Mouse (Mus musculus) hindbrain, embryonic 16.5 days (tissue): ENCODE data around the gene Ptafr. TPM values are rescaled to one million over a fixed set of nuclear protein-coding genes. Genes with fewer than 3 reads are reported as not detected.

Experiments used
- ATAC-seq: fragments of 200-750 bp; cut with Nextera tagmentation; 2 replicates; pipeline ENCODE4 v1.8.0; 2017; ENCODE audit warnings: moderate TSS enrichment, moderate library complexity
- H3K27ac ChIP-seq: fragments of 300-500 bp; sonication (generic); 2 replicates; pipeline ENCODE4 v1.5.1; 2014; ENCODE audit warnings: low read depth, mild to moderate bottlenecking, control low read depth, low read length, moderate library complexity
- H3K27me3 ChIP-seq: fragments of 300-500 bp; sonication (generic); replicated peaks from 2 replicates; pipeline ENCODE4 v1.6.1; 2014; ENCODE audit warnings: low read length; ENCODE audit not compliant: control insufficient read depth, insufficient read depth
- H3K36me3 ChIP-seq: fragments of 300-500 bp; sonication (generic); 2 replicates; pipeline ENCODE4 v1.6.1; 2014; ENCODE audit warnings: mild to moderate bottlenecking, low read length, moderate library complexity, mixed read lengths; ENCODE audit not compliant: control insufficient read depth, insufficient read depth
- H3K4me1 ChIP-seq: fragments of 300-500 bp; sonication (generic); 2 replicates; pipeline ENCODE4 v1.6.1; 2014; ENCODE audit warnings: low read depth, low read length; ENCODE audit not compliant: control insufficient read depth, insufficient read depth
- H3K4me2 ChIP-seq: fragments of 300-500 bp; sonication (generic); 2 replicates; pipeline ENCODE4 v1.6.1; 2014; ENCODE audit warnings: mild to moderate bottlenecking, low read length, control low read depth, moderate library complexity
- H3K4me3 ChIP-seq: fragments of 300-500 bp; sonication (generic); 2 replicates; pipeline ENCODE4 v1.5.1; 2014; ENCODE audit warnings: mild to moderate bottlenecking, low read length, control low read depth, moderate library complexity
- H3K9ac ChIP-seq: fragments of 300-500 bp; sonication (generic); 2 replicates; pipeline ENCODE4 v1.6.1; 2014; ENCODE audit warnings: low read depth, mild to moderate bottlenecking, control low read depth, low read length, moderate library complexity
- H3K9me3 ChIP-seq: fragments of 300-500 bp; sonication (generic); 2 replicates; pipeline ENCODE4 v1.6.1; 2014; ENCODE audit warnings: mild to moderate bottlenecking, low read length, moderate library complexity; ENCODE audit not compliant: control insufficient read depth
- WGBS: fragments of 180-500 bp; shearing (Covaris S2); extraction: QIAGEN DNeasy Blood & Tissue Kit; methylation state at CpG from one replicate; pipeline ENCODE4 v1.1.7; 2014; 5-methylcytosine and 5-hydroxymethylcytosine counted together
- polyA plus RNA-seq: library from polyadenylated mRNA; unstranded; fragments of >200 nt; fragmentation: Nextera tagmentation; extraction: Ambion mirVana; gene quantifications from 2 replicates; pipeline ENCODE4 v1.2.1, GENCODE M21; 2015

The Ptafr gene
- polyA plus RNA-seq, 1 experiment from 2014 or later: 0.48 TPM

DNA sequence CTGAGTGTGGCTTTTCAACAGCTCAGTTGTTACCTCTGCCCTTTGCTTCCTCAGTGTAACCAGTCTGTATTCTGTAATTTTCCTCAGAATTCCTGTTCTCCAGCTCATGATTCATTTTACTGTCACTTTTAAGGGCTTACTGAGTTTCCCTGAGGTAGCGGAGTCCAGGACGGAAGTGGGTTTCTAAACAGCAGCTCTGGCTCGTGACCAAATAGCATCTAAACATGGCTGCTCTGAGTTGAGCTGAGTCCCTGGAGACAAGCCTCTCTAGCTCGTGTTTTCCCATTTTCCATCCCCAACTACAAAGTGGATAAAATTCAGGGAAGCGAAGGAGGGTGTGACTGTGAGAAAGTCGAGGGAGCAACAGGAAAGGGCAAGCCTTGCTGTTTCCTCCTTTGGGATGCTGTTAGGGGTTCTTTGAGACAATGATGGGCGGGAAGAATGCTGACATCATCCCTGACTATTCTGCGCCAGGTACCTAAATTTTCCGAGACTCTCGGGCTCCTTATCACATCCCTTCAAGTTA is 55.0 kb downstream of the Ptafr start:
- H3K9ac ChIP-seq: no peak overlapping the region
- no peaks in the 10 kb centered on the region for H3K27me3 ChIP-seq
- no peaks in the 10 kb centered on the region for H3K36me3 ChIP-seq
- ATAC-seq: no peak
- no peaks in the 10 kb centered on the region for H3K4me1 ChIP-seq
- no peak overlapping the region for H3K4me2 ChIP-seq
- H3K27ac ChIP-seq: no peak overlapping the region
- H3K9me3 ChIP-seq: no peaks in the 10 kb centered on the region
- 88% methylated on average over 10 of the region's 10 CpGs for WGBS
- no peak overlapping the region for H3K4me3 ChIP-seq

- no peak overlapping the region for H3K27ac ChIP-seq
- no peak overlapping the region for H3K9ac ChIP-seq
- no peaks in the 10 kb centered on the region for H3K27me3 ChIP-seq
- no peaks in the 10 kb centered on the region for H3K4me1 ChIP-seq
- WGBS: 88% methylated on average over 4 of the region's 4 CpGs
- no peak for ATAC-seq
- H3K4me2 ChIP-seq: no peak overlapping the region
- H3K36me3 ChIP-seq: no peaks in the 10 kb centered on the region
- no peaks in the 10 kb centered on the region for H3K9me3 ChIP-seq
- H3K4me3 ChIP-seq: no peak overlapping the region
Observed at GRCm38 (mm10) chr4:132620134-132620533, 56.3 kb downstream of the Ptafr start.

DNA sequence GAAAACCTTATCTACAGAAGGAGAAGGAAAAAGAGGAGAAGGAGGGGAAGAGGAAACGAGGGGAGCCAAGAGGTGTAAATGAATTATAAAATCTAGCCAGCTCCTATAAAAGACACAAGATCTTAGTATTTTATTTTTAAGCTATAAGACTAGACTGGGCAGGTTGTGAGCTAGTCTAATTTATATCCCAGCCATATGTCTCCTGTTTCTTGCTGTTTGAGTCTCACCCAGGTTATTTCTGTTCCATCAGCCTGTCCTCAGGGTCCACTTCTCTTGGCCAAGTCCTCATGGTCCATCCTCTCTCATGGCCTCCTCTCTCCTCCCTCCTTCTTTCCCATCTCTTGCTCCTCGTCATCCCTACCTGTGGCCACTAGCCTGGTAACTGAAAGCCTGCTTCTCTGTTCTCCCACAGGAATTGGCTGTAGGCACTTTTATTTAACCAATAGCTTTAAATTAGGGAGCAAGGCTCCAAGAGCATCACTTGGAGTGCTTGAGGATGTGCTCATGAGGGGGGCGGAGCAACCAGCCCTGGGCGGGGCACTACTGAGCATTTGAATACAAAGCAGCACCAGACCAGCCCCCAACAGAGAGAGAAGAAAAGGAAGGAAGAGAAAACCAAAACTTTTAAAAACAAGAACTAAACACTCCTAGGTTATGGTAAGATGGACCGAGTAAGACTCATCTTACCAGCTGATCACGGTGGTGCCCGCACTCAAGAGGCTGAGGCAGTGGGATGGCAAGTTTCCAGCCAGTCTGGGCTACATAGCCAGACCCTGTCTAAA is 57.6 kb downstream of the Ptafr start:
- Histone ChIP-seq H3K9me3 (no peaks in the 10 kb centered on the region), H3K27ac (no peak overlapping the region), H3K27me3 (no peaks in the 10 kb centered on the region), H3K9ac (no peak overlapping the region), H3K4me2 (no peak overlapping the region), H3K36me3 (no peaks in the 10 kb centered on the region), H3K4me1 (no peaks in the 10 kb centered on the region), H3K4me3 (no peak overlapping the region)
- WGBS: 72% methylated on average over 7 of the region's 7 CpGs
- no peak for ATAC-seq

DNA sequence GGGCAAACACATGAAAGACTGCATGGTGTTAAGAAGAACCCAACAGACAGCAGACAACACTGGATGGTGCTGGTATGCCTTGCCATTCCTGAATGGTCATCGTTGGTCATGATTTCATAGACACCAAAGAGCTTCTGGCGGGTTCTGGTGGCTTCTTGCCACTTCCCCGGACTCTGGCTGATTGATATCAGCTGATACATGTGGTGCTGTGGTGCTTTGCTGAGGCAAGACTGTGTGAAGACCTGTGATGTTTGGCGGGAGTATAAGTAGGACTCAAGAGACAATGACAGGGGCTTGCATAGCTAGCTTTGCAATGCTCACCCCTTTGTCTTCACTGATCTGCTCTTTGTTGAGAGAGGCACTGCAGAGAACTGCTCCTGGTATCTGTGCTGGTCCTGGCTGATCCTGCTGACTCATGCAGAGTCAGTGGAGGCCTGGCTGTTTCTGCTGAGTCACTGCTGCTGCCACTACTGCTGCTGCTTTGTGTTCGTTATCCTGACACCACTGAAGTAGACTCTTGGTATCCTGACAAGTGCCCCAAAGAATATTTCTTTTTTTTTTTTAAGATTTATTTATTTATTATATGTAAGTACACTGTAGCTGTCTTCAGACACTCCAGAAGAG is 60.3 kb downstream of the Ptafr start:
- no peaks in the 10 kb centered on the region for H3K9me3 ChIP-seq
- no peaks in the 10 kb centered on the region for H3K4me1 ChIP-seq
- no peaks in the 10 kb centered on the region for H3K27me3 ChIP-seq
- 82% methylated on average over 5 of the region's 5 CpGs for WGBS
- H3K9ac ChIP-seq: no peak overlapping the region
- no peaks in the 10 kb centered on the region for H3K36me3 ChIP-seq
- no peak overlapping the region for H3K4me2 ChIP-seq
- ATAC-seq: no peak
- H3K4me3 ChIP-seq: no peak overlapping the region
- no peak overlapping the region for H3K27ac ChIP-seq

- WGBS: 11% methylated on average over 2 of the region's 2 CpGs
- Histone ChIP-seq H3K36me3 (no peaks in the 10 kb centered on the region), H3K4me2 (no peak overlapping the region), H3K9ac (no peak overlapping the region), H3K27ac (no peak overlapping the region), H3K4me3 (no peak overlapping the region), H3K4me1 (no peaks in the 10 kb centered on the region), H3K27me3 (no peaks in the 10 kb centered on the region), H3K9me3 (no peaks in the 10 kb centered on the region)
- no peak for ATAC-seq
Observed at GRCm38 (mm10) chr4:132628830-132629229, 65.0 kb downstream of the Ptafr start.

Other genes with a start within 250 kb of the Ptafr start
- gene Trnau1ap, start 234.5 kb upstream of the Ptafr start, polyA plus RNA-seq: 75.2 and 77.9 TPM in 2 replicates
- 31.5 and 35.2 TPM in 2 replicates for gene Rcc1, start 210.5 kb upstream of the Ptafr start, polyA plus RNA-seq
- 5.0 and 7.0 TPM in 2 replicates for gene Phactr4, start 141.6 kb upstream of the Ptafr start, polyA plus RNA-seq
- gene Med18, start 100.1 kb upstream of the Ptafr start, polyA plus RNA-seq: 14.7 and 15.2 TPM in 2 replicates
- gene Sesn2, start 53.6 kb upstream of the Ptafr start, polyA plus RNA-seq: 13.3 and 14.6 TPM in 2 replicates
- gene Atpif1, start 30.4 kb upstream of the Ptafr start, polyA plus RNA-seq: 1,157 and 1,329 TPM in 2 replicates
- 130 and 138 TPM in 2 replicates for gene Dnajc8, start 28.5 kb upstream of the Ptafr start, polyA plus RNA-seq
- gene Eya3, start 74.9 kb downstream of the Ptafr start, polyA plus RNA-seq: 9.5 and 12.1 TPM in 2 replicates
- gene Xkr8, start 168.5 kb downstream of the Ptafr start, polyA plus RNA-seq: 6.2 and 6.4 TPM in 2 replicates
- gene Smpdl3b, start 193.2 kb downstream of the Ptafr start, polyA plus RNA-seq: 0.64 and 1.2 TPM in 2 replicates
- 40.7 and 43.6 TPM in 2 replicates for gene Rpa2, start 204.3 kb downstream of the Ptafr start, polyA plus RNA-seq
- gene Themis2, start 232.3 kb downstream of the Ptafr start, polyA plus RNA-seq: 0.36 and 0.64 TPM in 2 replicates